Mouse (Mus musculus) kidney, postnatal 36 days (tissue): Measurements from ENCODE around the gene Psmb7.

ENCODE experiments used
- DNase-seq, 2 experiments: peaks; one replicate each; pipeline ENCODE4 v3.0.0; 2021 to 2022; ENCODE audit warnings: mixed read lengths in 2 of 2

Psmb7 gene

DNA sequence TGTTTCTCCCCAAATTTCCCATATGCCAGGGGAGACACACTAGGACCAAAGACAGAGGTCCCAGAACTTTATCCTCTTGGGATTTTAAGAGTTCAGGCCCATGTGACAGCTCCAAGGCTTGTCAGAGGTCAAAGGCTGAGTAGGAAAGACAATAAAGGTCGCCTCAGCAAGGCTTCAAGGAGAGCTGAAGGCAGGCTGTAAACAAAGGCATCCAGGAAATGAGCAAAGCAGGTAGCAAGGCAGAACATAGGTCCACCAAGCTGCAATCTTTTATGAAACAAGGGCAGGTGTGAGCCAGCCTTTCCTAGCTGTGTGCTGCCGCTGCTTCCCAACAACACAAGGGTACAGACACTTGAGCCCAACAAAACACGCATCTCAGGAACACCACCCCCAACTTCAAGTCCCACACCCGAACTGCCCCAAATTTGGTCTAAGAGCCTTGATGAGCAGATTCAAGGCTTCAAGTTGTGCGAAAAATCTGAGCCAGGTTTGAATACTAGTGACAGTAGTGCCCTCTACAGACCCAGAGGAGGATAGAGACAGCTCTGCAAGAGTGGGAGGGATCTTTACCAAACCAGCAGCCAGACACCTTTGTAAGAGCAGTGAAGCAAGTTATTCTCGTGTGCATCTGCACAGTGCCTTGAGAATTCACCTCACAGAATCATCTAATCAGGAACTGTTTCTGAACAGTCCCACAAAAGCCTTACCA is 52.0 kb downstream of the Psmb7 start:
- DNase-seq: peak; percentile 17 to 20

DNA sequence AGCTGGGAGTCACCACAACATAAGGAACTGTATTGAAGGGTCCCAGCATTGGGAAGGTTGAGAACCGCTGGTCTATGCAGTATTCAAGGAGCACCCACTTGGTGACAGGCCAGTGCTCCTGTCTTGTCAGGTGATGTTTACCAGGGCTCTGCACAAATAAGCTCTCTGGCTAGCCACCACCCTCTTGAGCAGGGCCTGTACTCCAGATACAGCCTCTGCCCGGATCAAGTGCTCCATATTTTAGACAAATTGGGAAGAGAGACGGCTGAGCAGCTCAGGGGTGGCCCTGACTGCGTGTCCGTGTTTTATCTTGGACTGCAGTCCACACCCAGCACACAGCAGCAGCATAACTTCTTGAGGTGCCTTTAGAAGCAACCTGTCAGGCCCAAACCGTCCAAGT is 57.2 kb downstream of the Psmb7 start:
- no peak for DNase-seq

DNA sequence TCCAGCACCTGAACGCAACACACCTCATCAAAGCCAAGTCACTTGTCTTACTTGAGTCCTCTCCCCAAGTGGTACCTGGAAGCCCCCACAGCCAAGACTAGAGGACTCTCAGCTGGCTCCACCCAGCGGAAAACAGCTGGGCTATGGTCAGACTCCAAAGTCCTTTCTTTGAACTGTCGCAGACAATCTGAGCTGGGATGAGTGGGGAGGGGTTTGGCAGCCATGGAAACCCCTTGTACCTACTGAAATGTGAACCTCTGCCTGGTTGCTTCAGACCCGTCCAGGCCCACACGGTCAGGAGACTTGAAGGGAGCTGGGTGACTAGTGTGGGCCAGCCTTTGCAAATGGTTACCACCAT is 58.5 kb downstream of the Psmb7 start:
- peak; percentile 44 to 62 for DNase-seq

DNA sequence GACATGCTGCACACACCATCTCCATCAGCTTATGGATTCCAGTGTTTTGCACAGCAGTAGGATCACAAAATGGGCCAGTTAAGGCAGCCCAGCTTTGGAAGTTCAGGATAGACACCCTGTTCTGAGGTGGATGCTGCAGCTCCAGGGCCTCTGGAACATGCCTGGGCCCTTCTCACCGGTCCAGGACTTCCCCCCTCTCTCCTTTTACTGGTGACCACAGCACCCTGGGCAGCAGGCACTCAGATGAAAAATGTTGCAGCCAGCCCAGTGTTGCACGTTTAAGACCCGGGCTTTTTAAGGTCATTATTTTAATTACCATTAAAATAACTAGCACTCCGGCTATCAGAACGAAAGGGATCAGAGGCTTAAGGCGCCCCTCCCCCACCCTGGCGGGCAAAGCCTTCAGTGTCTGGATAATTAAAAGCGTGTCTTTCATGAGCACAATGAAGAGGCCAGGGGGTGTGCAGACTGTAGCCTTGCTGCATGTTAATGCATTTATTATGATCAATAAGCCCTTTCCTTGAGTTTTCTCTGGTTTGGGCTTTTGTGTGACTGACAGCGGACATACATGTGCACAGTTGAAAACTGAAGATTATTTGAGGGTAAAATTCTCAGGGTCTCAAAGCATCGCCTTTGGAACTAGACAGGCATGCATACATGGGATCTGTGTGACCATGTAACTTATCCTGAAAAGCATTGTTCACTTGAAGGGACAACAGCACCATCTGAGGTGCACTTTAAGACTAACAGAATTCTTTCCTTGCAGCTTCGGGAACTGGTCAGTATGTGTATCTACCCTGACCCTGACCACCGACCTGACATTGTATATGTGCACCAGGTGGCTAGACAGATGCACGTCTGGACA is 59.1 kb downstream of the Psmb7 start:
- DNase-seq: peak in 1 of 2 experiments; percentile 14

DNA sequence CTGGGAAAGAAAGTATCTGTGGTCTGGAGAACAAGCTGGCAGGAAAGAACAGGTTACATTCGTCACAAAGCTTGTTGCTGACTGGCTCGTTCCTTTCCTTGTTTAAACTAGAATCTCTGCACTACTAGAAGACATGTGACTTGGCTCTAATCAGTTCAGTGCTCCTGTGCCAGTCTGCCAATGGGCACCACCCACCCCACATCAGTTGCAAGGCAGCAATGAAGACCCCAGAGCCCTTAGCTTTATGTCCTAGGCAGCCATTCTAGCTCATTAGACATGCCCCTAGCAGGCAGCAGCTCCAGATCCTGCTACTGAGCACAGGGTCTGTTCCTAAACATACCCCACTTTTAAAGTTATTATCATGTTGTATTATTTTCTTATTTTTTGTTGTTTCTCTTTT is 59.9 kb downstream of the Psmb7 start:
- no peak for DNase-seq

DNA sequence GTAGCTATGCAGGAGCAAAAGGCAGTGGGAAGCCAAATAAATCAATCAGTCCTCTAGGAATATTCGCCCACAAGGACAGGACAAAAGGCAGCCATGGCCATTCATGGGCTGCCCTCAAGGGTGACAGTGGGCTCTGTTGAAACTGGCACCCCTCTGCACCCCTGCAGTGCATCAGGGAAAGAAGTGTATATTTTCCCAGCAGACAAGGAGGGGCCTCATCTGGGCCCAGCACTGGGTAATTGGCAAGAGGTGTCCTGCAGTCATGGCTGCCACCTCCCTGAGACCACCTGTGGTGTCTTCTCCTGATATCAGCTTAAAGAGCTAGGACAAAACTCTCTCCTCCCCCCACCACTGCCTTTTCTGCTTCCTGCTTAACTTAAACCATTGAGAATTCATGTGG is 64.4 kb downstream of the Psmb7 start:
- DNase-seq: no peak

DNA sequence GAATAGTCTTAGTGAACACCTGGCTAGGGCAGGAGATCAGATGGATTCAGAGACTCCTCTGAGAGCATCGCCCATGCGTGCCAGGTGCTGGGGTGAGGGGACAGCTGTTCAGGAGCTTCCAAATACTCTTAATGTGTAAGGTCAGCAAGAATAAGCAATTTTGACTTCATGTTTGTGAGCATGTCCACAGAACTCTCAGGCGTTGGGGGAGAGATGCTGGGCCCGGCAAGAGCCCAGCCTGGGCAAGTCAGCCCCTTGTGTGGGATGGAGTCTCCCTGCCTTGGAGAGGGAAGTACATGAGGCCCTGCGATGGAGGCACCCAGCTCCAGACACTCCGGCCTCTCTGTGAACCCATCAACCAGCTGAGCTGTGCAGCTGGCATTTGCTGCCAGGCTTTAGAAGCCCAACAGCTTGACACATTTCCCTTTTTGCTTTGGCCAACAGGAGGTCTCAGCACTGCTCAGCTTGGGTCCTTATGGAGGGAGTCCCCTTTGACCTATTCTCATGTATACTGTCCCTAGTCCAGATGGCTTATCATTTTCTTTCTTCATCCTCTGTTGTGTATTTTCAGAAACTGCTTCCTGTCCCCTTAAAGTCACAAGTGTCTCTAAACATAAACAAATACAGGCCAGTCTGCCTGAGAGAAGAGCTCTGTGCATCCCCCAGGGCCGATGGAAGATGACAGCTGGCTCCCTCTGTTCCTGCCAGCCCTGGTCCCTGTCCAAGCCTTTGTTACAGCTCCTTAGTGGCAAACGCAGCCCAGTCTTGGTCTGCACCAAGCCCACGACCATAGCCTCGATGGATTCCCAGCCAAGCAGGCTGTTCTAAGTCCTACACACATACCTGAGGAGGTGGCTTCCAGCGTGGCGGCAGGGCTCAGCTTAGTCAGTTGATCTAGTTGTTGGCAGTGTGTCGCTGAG is 65.0 kb downstream of the Psmb7 start:
- DNase-seq: no peak

DNA sequence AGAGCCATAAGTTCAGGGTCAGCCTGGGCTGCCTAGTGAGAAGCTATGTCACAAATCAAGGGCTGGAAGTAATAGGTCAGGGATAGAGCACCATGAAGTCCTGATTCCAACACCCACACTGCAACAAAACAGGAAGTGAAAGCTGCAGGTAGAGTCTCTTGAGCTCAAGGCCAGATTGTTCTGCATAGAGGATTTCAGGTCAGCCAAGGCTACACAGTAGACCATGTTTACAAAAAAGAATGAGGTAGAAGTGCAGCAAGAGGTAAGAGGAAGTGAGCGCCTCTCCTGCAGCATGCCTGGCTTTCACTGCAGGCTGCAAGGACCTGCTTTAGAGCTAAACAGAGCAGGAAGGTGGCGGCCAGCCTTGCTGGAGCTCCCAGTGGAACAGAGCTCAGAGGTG is 69.2 kb downstream of the Psmb7 start:
- no peak for DNase-seq

DNA sequence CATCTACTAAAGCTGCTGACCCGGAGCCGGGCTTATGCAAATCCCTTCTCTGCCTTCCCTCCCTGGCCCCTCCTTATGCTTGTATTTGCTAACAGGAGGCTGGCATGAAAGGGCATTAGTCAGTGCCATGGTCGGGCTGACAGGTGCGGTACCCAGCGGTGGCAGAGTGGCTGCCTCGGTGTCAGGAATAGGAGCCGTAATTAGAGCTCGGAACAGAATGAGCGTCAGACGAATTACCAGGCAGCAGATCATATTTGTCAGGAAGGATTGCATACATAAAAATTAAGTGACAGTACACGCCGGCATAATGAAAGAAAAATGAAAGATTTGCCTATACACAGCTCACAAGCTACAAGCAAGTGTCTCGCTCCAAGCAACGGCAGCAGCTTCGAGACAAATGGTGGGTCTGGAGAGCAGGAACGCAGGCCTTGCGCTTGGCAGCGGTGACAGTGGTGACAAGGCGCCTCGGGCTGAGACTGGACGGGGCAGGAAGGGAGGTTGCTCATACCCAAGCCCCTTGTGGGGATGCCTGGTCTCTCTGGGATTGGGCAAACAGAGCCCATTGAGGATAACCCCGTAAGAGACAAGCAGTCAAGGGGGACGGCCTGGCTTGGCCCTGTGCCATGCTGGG is 71.8 kb downstream of the Psmb7 start:
- no peak for DNase-seq

DNA sequence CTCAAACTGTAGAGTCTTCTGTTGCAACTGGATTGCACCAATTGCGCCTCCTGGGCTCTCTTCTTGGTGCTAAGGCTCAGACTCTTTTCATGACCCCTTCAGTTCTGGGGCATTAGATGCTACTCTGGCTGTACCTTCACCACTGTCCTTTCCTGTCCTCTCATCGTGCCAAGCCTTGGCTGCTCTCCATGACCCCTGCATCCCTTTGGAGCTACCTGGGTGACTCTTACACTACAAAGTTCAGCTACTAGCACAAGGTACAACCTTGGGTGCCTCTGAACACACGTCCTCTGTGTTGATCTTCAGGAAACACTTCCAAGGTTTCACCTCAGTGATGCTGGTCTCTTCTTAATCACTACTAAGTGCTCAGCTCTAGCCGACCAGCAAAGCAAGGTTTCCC is 81.3 kb downstream of the Psmb7 start:
- DNase-seq: peak; percentile 11 to 61

DNA sequence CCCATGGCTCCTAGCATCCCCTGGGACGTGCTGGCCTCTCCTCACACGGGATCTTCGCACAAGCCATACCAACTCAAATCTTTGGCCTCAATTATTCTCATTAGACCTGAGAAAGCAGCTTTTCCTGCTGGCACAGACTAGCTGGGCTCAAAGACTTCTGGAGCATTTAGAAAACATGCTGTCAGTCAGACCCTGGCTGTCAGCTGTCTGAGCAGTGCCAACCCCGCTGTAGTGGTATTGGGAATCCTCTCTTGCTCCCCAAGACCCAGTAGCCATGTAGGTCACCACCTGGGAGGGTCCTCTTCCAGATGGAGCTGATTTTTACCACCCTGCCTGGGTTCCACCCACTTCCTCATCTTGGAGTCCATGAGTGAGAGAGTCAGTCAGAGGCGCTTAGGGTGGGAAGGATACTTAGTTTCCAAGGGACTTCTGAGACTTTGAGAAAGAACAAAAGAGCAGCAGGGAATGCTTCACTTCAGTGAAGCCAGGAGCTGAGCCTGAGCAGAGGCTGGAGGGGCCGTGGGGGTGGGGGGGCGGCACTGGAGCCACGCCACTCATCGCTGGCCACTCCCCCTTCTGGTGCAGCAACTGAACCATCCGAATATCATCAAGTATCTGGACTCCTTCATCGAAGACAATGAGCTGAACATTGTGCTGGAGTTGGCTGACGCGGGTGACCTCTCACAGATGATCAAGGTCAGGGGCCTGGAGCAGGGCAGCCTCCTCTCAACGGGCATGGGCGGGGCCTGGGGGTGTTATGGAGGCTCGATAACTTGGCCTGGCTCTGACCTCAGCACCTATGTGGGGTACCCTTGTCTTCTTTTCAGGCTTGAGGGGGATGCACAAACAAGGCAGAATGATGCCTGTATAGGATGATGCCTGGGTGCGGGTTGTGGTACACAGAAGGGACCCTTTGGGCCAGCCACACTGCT is 83.3 kb downstream of the Psmb7 start:
- no peak for DNase-seq

DNA sequence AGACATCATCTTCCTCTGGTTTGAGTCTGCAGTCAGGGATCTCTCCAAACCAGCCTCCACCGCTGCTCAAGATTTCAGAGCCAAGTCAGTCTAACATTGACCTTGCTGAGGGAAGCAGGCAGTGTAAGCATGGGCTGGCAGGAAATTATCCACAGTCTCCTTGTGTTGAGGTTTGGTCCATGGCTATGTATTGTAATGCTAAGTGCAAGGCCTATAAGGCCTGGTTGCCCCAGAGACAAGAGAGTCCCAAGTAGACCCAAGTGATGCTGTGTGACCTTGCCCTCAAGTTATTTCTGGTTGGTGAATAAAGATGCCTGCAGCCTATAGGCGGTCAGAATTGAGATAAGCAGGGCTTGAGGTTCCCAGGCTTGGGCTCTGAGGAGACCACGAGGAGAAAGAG is 87.2 kb downstream of the Psmb7 start:
- no peak for DNase-seq

DNA sequence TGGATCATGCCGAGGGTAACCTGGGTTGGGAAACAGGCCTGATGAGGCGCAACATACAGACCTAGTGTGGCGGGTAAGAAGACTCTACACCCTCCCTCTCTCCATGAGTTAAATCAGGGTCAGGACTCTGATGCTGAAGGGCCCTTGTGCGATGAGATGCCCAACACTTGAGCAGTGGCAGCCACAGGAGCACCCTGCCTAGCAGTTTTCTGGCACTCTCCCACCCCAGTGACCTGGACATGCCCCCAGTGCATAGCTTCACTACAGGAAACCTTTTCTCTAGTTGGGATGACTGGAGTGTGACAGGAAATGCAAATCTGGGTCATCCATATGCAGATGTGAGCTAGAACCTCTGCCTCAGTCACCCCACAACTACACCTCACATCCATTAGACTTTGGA is 88.2 kb downstream of the Psmb7 start:
- no peak for DNase-seq

DNA sequence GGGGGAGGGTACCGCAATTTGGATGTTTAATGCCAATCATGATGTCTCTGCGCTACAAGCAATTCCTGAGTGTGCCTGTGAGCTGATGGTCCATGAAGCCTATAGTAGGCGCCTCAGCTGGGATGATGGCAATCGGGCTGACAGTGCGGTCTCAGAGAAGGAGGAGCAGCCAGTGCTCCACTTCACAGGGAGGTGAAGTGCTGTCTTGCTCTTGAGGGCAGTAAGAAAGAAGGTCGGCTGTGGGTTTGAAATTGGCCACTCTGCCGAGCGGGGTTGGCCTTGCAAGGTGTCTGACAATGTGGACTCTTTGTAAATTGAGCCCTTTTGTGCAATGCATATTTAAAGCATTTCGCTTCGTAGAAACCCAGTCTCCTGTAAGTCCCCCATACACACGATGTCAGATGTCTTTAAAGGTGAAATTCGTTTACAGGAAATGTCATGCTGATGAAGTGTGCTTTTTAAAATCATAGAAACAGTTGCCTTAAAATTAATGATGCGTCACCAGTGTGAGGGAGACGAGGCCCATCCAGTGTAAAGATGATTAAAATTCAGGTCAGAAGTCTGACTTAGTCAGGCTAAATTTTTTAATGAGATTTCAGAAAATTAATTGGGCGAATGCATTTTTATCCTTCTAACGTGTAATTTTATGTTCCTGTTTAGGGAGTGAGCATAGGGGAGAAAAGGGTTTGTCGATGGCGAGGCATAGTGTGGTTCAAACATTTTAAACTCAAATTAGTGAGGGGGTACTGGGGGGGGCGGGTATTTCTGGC is 89.5 kb downstream of the Psmb7 start:
- no peak for DNase-seq

DNA sequence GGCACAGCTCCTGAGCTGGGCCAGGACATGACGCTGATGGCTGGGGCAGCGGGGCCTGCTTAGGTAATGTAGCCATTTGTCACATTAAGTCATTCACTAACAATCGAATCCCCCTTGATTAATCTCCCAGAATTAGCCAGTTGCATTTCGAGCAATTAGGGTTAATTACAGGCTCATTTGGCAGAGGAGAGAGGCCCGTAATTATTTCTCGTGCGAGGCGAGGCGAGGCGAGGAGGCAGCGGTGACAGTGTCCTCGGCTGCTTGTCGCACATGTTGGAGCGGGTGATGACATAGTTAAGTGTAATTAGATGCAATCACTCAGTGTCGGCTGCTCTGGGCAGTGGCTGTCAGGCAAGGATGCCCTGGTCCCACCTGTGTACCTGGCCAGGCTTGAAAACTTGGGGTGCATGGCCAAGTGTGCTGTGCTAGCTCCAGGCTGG is 91.9 kb downstream of the Psmb7 start:
- no peak for DNase-seq

DNA sequence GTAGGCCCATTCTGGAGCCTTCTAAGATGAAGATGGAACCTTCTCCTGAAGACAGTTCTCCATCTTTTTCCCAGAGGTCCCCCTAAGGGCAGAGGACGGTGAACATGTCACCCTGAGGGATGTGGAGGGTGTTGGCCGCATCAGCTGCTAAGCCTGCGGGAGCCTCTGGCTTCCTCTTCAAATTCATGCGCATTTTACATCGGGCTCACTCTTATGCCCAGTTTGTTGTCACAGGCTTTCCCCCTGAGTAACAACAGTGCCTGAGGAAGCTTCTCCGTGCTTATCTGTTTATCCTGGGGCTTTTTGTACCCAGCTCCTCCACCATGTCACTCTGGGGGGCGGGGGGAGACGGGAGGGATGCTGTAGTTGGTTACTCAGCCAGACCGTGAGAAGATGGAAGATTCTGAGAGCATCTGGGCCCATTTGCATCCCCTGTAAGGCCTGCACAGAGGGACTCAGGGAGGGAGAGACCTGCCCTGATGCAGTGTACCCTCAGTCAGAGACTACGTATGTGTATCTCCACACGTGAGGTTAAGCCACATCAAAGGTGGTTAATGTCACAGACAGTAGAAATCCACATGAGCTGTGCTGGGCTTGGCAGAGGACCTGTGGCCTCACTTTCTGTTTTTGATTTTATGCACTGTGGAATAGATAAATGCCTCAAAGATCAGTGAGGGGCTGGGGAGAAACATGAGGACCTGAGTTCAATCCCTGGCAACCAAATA is 95.9 kb downstream of the Psmb7 start:
- no peak for DNase-seq

DNA sequence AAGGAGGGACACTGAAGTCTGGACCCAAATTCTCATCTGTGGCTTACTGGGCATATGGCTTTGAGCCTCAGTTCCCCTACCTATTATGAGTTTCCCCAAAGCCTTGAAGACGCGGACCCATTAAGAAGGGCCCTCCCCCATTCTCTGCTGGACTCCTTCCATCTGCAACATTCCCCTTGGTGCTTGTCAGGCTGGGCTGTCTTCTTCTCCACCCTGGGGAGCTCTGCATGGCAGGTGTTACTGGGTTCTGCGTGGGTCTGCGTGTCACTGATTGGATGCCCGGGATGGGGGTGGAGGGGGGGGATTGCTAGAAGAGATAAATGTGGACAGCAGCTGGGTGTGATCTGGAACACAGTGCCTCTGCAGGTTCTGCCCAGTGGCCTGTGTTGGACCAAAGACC is 97.1 kb downstream of the Psmb7 start:
- DNase-seq: no peak

DNA sequence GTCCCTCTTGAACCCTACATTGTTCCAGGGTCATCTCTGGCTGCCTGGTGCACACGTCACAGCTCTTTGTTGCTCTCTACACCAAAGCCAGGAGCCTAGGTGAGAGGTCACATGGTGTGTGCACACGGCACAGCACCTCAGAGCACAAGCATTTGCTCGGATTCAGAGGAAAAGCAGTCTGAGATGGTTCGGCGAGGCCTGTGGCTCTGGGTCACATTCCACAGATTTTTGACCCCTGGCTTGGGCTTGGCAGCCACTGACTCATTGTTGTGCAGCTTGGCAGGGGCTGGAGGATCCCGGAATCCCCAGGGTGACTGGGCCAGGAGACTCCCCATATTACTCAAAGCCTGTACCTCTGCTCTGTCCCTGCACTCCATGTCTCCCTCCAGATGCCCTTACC is 97.7 kb downstream of the Psmb7 start:
- peak; percentile 84 to 85 for DNase-seq

DNA sequence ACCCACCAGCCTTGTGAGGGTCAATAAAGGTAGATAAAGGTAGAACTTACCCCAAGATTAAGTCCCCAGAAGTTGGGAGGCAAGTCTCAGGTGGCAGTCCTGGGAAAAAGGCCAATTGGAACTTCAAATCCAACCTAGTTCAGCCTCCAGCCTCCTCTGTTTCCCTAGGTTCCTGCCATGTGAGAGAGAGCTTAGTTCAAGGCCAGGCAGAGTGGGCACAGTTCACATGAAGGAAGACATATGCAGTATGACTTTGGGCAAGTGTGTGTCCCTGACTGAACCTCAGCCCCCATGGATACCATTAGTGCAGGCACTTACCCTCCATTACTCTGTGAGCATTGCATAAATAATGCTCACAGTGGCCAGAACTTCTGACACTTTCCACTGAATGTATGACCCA is 98.2 kb downstream of the Psmb7 start:
- no peak for DNase-seq

DNA sequence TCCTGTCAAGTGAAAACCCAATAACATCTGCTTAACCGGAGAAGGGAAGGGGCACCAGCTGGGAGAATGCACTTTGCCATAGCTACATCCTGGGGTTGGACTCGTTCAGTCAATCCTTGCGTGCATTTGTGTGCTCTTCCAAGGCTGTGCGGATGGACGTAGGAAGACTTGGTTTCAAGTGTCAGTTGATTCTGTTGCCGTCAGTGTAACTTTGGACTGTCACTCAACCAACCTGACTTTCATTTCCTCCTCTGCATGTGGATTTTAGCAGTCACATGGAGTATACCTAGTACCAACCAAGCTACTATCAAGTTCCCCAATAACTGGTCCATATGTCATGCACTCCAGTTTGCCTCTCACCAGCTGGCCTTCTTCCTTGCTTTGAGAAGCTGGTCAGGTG is 98.9 kb downstream of the Psmb7 start:
- no peak for DNase-seq
